Mouse (Mus musculus) frontal cortex, postnatal 25 days (tissue): Measurements from ENCODE around the gene Elmod3.

Source experiments
- DNase-seq, 2 experiments: peaks; one replicate each; pipeline ENCODE4 v3.0.0; 2022; ENCODE audit warnings: low spot score in 2 of 2

Gene Elmod3

GRCm38 (mm10) chr6:72597956-72598753 lies at the start of gene Elmod3, which contains the start of gene Retsat:
Elmod3 (minus strand) TSS chr6:72598413.
Retsat (plus strand) TSS chr6:72598475.
- peak; percentile 72 to 83 for DNase-seq

- DNase-seq = peak; percentile 72 to 77
These were observed 49.2 kb upstream of the Elmod3 start for GRCm38 (mm10) chr6:72647383-72647820.

DNA sequence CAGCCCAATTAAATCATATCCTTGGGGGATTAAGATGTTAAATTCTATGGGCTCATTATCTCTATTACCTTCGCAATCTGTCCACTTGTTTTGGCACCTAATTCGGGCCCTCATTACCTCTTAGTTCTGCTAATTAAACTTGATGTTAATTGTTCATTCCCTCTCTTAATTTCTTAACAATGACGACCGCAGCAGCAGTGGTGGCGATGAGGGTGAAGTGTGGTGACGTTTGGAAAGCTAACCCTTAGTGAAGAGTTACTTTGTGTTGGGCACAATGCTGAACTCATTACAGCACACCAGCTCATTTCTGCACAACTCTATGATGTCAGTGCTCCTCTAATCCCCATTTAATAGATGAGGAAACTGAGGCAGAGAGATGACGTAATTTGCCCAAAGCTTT lies 47.2 kb upstream of the Elmod3 start:
- no peak for DNase-seq

- DNase-seq = no peak
These were observed 46.4 kb upstream of the Elmod3 start for GRCm38 (mm10) chr6:72644576-72644975.

DNA sequence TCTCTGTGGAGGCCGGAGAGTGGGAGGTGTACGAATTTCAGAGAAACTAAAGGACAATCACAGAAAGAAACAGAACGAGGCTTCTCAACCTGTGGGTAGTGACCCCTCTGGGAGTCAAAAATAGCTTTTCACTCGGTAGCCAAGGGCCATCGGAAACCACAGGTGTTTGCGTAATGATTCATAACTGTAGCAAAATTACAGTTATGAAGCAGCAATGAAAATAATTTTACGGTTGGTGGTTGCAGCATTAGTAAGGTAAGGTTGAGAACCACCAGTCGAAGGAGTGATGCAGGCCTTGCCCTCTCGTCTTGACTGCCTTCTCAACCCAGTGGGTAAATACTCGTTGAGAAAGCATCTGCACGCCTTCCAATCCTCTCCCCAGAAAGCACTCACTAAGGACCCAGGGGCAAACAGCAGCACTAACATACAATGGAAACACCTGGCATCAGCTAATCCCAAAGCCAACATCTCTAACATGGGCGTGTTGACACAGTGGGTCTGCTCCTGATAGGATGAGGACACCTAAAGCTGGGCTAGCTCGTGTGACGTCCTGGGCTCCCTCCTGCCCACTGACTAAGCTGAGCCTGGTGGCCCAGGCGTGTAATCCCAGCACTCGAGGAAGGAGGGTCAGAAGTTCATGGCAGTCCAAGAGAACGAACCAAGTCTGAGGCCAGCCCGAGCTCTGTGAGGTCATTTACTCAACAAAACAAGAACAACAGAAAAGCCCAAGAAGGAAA lies 43.2 kb upstream of the Elmod3 start:
- no peak for DNase-seq

- DNase-seq = no peak
These were observed 38.7 kb upstream of the Elmod3 start for GRCm38 (mm10) chr6:72636940-72637339.

- peak in 1 of 2 experiments; percentile 41 for DNase-seq
These were observed 37.7 kb upstream of the Elmod3 start for GRCm38 (mm10) chr6:72635760-72636431.

DNA sequence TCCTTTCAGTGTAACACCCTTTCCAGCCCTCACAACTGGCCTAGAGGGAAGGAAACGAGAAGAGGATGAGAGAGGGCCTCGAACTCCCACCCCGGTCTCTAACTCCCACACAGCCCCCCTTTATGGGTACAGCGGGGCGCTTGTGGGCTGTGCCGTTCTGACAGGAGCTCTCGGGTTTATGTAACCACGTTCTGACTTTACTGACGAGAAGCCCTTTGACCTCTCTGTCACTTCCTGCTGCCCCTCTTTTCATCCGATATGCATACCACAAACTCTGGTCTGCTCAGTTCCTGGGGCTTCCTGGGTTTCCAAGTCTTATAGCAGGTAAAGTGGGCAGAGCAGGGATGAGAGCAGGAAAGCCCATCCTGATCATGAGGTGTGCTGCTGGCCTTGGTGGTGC lies 36.1 kb upstream of the Elmod3 start:
- no peak for DNase-seq

DNA sequence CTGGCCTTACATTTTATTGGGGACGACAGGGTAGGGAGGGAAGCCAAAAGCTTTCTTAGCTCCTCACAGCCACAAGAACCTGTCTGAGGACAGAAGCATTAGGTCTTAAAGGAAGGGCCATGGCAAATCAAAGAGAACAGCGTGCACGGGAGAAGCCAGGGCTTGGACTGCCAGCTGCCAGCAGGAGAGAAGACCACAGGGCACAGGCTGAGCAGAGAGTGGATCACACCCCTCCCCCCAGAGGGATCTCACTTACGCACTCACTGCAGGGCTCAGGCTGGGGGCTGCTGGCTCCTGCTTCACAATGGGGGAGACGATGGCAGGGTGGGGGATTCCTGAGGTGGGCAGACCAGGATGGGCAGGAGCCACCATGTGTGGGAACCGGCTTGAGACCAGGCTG lies 33.5 kb upstream of the Elmod3 start:
- DNase-seq = no peak

GRCm38 (mm10) chr6:72630961-72631360 lies 32.7 kb upstream of the Elmod3 start:
- DNase-seq = no peak

DNA sequence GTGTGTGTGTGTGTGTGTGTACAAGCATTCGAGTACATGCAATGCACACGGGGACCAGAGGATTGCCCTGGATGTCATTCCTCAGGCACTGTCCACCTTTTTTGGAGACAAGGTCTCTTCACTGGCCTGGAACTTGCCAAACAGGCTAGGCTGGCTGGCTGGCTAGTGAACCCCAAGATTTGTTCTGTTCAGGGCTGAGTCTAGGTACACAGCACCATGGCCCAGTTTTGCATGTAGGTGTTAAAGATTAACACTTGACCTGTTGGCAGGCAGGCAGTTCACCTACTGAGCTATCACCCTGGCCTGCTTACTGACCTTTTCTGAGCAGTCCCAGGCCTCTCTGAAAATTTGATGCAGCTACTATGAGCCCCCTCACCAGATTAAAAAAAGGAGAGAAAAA lies 32.2 kb upstream of the Elmod3 start:
- DNase-seq = no peak

DNA sequence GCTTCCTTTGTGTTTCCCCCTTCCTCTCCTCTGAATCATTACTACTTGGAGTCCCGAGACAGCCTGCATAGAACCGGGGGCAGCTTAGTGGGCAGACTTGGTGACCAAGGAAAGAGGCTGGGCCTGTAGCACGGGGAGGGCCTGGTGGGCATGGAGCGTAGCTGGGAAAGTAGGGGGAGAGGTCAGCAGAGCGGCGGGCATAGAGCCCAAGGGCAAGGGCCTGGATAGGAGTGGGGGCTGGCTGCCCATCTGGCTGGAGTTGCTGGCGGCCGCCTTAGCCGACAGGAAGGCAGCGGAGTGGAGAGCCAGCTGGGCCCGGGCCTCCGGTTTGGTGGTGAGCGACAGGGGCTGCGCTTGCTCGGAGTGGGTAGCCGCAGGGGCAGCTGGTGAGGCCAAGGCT lies 29.1 kb upstream of the Elmod3 start:
- no peak for DNase-seq

DNA sequence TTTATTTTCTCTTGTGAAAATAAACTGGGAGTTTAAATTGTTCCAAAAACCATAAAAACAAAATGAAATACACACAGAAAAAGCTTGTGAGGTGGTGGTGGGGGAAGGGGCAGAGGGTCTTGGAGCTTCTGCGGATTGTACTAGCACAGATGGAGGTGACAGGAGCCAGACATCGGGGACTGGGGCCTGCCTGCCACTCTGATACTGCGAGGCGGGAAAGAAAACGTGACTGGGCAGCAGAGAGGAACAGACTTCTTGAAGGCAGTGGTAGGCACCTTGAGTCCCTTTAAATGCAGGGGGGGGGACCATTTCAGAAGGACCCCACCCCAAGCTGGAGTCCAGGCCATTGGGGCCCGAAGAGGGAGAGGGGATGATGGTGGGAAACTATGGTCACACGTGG lies 28.2 kb upstream of the Elmod3 start:
- DNase-seq = no peak

DNA sequence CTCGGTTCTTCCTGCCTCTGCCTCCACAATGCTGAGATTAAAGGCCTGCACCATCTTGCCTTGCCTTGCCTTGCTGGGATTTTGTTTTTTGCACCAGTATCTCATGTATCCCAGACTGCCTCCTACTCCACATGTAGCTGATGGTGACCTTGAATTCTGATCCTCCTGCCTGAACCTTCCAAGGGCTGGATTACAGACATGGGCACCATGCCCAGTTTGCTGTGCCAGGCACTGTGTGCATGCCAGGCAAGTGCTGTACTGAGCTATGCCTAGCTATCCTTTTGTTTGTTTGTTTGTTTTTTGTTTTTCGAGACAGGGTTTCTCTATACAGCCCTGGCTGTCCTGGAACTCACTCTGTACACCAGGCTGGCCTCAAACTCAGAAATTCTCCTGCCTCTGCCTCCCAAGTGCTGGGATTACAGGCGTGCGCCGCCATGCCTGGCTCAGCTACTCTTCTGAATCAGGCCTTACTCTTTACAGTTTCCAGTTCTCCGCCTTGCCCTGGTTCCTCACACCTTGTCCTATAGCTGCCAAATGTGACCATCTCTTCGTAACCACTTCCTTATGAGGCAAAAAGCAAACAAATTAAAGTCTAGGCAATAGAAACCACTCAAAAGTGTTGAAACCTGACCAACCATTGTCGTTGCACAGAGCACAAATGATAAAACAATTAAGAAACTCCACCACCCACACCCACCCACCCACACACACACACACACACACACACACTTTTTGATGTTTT lies 25.6 kb upstream of the Elmod3 start:
- DNase-seq = no peak

DNA sequence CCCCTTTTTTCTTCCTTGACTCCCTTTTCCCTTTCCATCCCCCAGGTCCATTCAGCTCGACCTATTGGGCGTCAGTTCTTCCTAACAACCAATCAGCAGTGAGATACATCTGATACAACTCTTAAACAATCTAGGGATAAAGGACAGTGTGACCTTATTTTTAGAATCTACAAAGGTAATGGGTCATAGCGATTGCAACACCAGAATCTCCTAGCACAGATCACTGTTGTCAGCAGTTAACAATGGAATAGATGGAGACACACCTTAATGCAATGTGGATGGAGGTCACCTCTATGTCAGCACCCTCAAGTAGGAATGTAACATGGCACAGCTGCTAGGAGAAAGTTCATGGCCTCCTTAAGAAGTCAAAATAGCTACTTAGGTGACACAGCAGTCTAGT lies 24.7 kb upstream of the Elmod3 start:
- no peak for DNase-seq

- DNase-seq = no peak
These were observed 22.7 kb upstream of the Elmod3 start for GRCm38 (mm10) chr6:72620920-72621319.

- DNase-seq = no peak
These were observed 21.7 kb upstream of the Elmod3 start for GRCm38 (mm10) chr6:72619734-72620532.

- DNase-seq = peak; percentile 75 to 89
These were observed 18.6 kb upstream of the Elmod3 start, which contains the start of gene Tgoln1 for GRCm38 (mm10) chr6:72616643-72617288. Tgoln1 (minus strand) TSS chr6:72617000.

- no peak for DNase-seq
These were observed 17.6 kb upstream of the Elmod3 start for GRCm38 (mm10) chr6:72615561-72616375.
